Mouse (Mus musculus): Measurements from ENCODE around the gene 1600014C23Rik.

1600014C23Rik gene

GRCm38 (mm10) chr17:45733735-45734301, at the start of gene 1600014C23Rik:
Gene 1600014C23Rik (minus strand): TSS chr17:45733844.
- DNase-seq (ENCODE audit: low spot score in 2 of 2), result peak in 1 of 2 experiments; percentile 41

GRCm38 (mm10) chr17:45778446-45778845, 44.8 kb upstream of the 1600014C23Rik start:
- no peak for DNase-seq (ENCODE audit: low spot score in 2 of 2)

- no peak for DNase-seq (ENCODE audit: low spot score in 2 of 2)
Observed at GRCm38 (mm10) chr17:45777431-45777830, 43.8 kb upstream of the 1600014C23Rik start.

GRCm38 (mm10) chr17:45776185-45776584, 42.5 kb upstream of the 1600014C23Rik start:
- DNase-seq (ENCODE audit: low spot score in 2 of 2), result no peak

- DNase-seq (ENCODE audit: low spot score in 2 of 2), result no peak
Observed at GRCm38 (mm10) chr17:45775468-45775867, 41.8 kb upstream of the 1600014C23Rik start.

DNA sequence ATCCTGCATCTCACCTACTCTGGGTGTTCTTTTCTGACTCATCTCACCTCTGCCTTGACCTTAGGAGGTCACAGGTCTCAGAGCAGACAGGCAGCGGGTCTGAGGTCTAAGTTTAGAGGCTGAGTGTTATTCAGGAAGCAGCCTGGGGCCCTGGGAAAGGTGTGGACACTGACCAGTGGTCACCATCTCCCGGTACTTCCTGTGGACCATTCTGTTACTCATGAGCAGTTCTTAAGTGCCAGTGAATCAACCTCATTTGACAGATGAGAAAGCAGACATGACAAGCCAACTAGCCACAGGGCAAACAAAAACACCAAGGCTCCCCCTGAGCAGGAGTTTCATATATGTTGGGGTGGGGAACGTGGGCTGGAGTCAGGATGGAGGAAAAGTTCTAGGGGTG, 38.9 kb upstream of the 1600014C23Rik start:
- DNase-seq (ENCODE audit: low spot score in 2 of 2), result no peak

DNA sequence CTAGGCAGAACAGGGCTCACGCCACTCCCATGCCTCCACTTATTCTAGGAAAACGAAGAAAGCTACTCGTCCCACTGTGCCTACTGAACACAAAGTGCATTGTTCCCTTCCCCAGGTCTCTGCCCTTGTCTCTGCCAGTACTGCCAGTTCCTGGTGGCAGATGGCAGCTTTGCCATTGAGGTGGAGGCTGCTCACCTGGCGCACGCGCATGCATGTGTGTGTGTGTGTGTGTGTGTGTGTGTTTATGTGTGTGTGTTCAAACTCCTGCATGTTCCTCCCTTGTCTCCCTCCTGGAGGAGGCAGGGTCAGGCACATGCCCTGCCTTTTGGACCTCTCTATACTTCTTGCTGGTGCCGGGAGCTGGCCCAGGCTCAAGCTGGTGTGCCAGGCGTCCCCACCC, 38.5 kb upstream of the 1600014C23Rik start:
- DNase-seq (ENCODE audit: low spot score in 2 of 2), result no peak

DNA sequence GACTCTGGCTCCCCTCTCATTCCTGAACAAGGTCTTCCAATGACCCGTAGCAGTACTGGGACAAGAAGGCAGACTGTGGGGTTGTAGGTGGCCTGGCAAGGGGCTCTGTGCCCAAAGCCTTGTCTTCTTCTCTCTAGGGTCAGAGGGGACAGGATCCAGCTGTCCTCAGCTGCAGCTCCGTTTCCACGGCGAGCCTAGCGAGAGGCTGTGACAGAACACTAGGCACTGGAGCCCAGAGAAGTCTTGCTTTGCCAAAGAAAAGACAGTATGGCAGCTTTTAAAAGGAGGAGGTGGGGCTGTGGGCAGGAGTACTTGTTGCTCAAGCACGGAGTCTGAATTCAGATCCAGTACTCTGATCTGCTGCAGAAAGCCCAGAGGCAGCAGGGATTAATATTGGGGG, 36.8 kb upstream of the 1600014C23Rik start:
- DNase-seq (ENCODE audit: low spot score in 2 of 2), result peak; percentile 35 to 40

GRCm38 (mm10) chr17:45769821-45770220, 36.2 kb upstream of the 1600014C23Rik start:
- peak; percentile 56 to 59 for DNase-seq (ENCODE audit: low spot score in 2 of 2)

- no peak for DNase-seq (ENCODE audit: low spot score in 2 of 2)
Observed at GRCm38 (mm10) chr17:45767536-45768146, 34.0 kb upstream of the 1600014C23Rik start.

- DNase-seq (ENCODE audit: low spot score in 2 of 2), result peak; percentile 96
Observed at GRCm38 (mm10) chr17:45766735-45767535, 33.3 kb upstream of the 1600014C23Rik start.

DNA sequence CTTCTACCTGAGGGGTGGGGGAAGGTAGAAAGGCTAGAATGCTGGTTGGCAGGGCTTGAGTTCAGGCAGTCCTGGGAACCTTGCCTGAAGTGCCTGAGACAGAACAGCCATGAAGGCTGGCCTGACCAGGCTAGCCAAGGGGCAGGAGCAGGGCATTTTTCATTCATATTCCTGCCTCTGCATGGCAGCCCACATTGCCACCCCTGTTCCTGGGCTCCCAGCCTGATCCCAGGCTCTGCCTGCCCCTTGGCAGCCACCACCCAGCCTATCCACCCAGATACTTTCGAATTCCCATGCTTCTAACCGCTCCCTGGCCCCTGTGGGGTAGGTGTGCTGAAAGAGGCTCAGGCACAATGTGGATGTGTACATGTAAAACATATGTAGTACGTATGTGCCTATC, 32.3 kb upstream of the 1600014C23Rik start:
- DNase-seq (ENCODE audit: low spot score in 2 of 2), result no peak

- DNase-seq (ENCODE audit: low spot score in 2 of 2), result no peak
Observed at GRCm38 (mm10) chr17:45763188-45763587, 29.5 kb upstream of the 1600014C23Rik start.

- peak in 1 of 2 experiments; percentile 40 for DNase-seq (ENCODE audit: low spot score in 2 of 2)
Observed at GRCm38 (mm10) chr17:45761902-45762301, 28.3 kb upstream of the 1600014C23Rik start.

GRCm38 (mm10) chr17:45760965-45761645, 27.5 kb upstream of the 1600014C23Rik start:
- peak; percentile 46 to 50 for DNase-seq (ENCODE audit: low spot score in 2 of 2)

- no peak for DNase-seq (ENCODE audit: low spot score in 2 of 2)
Observed at GRCm38 (mm10) chr17:45759751-45760150, 26.1 kb upstream of the 1600014C23Rik start.

- DNase-seq (ENCODE audit: low spot score in 2 of 2), result no peak
Observed at GRCm38 (mm10) chr17:45758808-45759207, 25.2 kb upstream of the 1600014C23Rik start.

DNA sequence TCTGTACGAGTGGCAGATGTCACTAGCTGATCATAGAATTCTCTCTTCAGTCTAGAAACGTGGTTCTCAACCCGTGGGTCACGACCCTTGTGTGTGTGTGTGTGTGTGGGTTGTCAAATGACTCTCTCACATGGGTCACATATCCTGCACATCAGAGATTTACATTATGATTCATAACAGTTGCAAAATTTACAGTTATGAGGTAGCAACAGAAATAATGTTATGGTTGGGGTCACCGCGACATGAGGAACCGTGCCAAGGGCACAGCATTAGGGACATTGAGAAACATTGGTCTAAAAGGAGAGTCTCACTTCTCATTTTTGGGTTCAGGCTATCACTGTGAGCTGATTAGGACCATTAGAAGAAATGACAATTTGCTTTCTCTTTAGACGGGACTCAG, 24.3 kb upstream of the 1600014C23Rik start:
- no peak for DNase-seq (ENCODE audit: low spot score in 2 of 2)

DNA sequence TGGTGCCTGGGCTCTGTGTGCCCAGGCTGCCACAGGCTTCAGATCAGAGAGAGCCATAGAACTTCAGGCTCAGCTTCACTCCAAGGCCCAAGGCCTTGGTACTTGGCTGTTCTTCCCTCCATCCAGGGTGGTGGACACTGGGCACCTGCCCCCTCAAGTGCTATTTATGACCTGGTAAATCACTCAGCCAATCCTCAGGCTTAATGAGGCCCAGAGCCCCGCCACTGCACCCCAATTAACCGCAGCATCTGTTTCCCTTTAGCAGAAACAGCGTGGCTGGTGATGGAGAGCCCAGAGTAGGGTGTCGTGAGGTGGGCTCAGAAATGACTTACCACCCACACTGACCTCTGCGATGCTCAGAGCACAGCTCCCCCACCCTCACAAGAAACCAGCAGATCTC, 23.2 kb upstream of the 1600014C23Rik start:
- no peak for DNase-seq (ENCODE audit: low spot score in 2 of 2)

DNA sequence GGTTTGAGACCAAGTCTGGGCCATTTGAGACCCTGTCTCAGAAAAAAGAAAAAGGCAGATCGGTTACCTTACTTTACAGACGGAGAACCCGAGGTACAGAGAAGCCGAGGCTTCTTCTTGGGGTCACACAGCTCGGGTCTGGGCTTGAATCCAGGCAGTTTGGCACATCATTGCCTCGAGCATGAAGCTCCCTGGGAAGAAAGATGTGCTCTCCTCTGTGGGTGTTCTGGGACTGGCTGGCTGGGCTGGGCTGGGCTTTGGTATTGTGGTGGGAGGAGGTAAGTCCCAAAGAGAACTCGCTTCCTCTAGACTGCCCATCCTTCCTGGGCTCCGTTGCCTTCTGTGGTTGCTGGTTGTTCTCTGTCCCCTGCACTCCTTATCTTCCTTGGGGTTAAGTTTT, 22.7 kb upstream of the 1600014C23Rik start:
- DNase-seq (ENCODE audit: low spot score in 2 of 2), result no peak

DNA sequence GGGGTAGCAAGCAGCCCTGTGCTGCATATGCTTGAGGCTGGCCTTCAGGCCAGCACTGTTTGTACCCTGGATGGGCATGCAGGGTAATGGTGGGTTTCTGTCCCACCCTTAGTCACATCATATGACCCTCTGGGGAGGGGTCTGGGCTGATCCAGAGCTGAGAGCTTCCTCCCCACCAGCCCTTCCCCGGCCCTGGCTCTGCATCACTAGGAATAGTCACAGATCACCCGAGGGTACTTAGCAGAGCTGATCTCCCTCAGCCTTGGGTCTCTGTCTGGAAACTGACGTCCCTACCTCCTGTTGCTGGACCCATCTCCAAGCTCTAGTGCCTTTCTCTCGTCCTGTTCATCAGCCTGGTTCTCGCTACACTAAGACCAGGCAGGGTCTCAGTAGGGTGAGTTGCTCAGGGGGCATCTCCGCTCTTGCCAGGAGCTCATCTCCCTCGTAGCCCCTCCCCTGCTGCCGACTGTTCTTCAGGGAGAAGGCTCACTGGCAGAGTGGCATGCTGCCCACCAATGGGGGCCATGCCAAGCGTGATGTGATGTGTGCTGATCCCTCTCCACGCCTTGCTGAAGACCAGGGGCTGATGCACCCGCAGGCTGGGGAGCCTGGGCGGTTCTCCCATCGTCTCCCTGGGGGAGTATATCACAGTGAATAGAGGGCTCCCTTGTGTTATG, 20.7 kb upstream of the 1600014C23Rik start:
- DNase-seq (ENCODE audit: low spot score in 2 of 2), result no peak

DNA sequence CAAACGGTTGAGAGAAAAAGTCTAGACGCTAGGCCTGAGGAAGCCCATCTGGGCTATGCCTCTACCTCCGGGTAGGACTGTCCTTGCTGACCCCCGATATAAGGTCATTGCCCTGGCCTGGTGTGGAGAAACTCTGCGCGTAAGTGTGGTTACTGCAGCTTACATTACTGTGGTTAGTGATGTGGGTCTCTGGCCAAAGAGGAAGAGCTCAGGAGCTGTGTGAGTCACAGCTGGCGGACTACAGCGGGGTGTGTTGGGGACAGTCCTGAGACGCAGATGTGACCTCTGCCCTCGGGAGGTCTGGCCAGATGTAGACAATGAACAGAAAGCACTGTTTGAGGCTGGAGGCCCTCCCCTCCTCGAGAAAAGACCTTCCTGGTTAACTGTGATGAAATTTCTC, 19.0 kb upstream of the 1600014C23Rik start:
- peak; percentile 54 to 58 for DNase-seq (ENCODE audit: low spot score in 2 of 2)
